Mouse (Mus musculus) bone marrow, adult 2 months (tissue): ENCODE measurements around the gene Castor1.

Experiments used
- CTCF ChIP-seq: fragments of 200-500 bp; IDR thresholded peaks from 2 replicates; pipeline ENCODE4 v1.5.1; 2011; ENCODE audit warnings: low read length, control low read depth; ENCODE audit not compliant: control insufficient read depth, insufficient read depth
- POLR2A ChIP-seq: fragments of 200-500 bp; IDR thresholded peaks from 2 replicates; pipeline ENCODE4 v1.6.1; 2011; ENCODE audit warnings: low read depth, mild to moderate bottlenecking, control low read depth, low read length, borderline replicate concordance; ENCODE audit not compliant: control insufficient read depth

- no peak for TF ChIP-seq CTCF
- TF ChIP-seq POLR2A = no peak
Observed at GRCm38 (mm10) chr11:4205097-4205655, 12.8 kb upstream of the Castor1 start.
